Mouse (Mus musculus): Measurements from ENCODE around the gene Kcnq1.

GRCm38 (mm10) chr7:143123876-143124669 is 17.9 kb downstream of the Kcnq1 start:
- TF ChIP-seq POLR2A (IDR thresholded peaks at IDR 0.05; ENCODE audit: borderline replicate concordance, extremely low read depth, low read depth, low read length): no peak
- TF ChIP-seq CTCF (IDR thresholded peaks at IDR 0.05; ENCODE audit: insufficient read depth, low read length): no peak
